Mouse (Mus musculus) lung, postnatal 10 days (tissue): ENCODE results near the gene Map3k21.
A peak's percentile ranks its signal among the peaks of the same experiment; 100 is the strongest.

Experiments
- DNase-seq: peaks from one replicate; pipeline ENCODE4 v3.0.0; 2021

The Map3k21 gene

GRCm38 (mm10) chr8:125910365-125911228, at the start of gene Map3k21:
Gene Map3k21, plus strand, starts transcription at chr8:125910450.
- peak; percentile 31 for DNase-seq

- DNase-seq: no peak
These were observed 44.1 kb upstream of the Map3k21 start for GRCm38 (mm10) chr8:125866125-125866524.

- peak; percentile 32 for DNase-seq
These were observed 41.7 kb upstream of the Map3k21 start for GRCm38 (mm10) chr8:125868552-125868951.

- no peak for DNase-seq
These were observed 40.5 kb upstream of the Map3k21 start for GRCm38 (mm10) chr8:125869739-125870138.

DNA sequence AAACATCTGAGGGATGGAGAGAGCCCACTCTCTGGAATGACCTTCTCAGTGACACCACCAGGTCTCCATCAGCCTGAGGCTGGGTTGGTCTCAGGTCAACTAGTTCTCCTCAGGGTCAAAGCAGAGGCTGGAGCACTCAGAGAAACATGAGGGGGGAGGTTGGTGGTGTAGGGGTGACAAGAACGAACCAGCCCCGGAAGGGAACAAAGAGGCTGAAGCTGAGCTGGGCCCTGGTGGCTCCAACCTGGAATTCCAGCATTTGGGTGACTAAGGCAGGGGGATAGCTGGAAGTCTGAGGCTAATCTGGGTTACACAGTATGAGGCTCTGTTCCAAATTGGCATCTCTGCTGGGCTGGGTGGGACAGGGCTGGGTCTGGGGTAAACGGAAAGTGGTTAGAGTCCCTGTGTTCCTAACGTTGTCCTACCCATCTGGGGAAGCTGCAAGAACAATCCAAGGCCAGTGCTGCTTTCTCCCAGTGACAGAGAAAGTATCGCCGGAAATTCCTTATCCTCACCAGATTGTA, 40.0 kb upstream of the Map3k21 start:
- no peak for DNase-seq

DNA sequence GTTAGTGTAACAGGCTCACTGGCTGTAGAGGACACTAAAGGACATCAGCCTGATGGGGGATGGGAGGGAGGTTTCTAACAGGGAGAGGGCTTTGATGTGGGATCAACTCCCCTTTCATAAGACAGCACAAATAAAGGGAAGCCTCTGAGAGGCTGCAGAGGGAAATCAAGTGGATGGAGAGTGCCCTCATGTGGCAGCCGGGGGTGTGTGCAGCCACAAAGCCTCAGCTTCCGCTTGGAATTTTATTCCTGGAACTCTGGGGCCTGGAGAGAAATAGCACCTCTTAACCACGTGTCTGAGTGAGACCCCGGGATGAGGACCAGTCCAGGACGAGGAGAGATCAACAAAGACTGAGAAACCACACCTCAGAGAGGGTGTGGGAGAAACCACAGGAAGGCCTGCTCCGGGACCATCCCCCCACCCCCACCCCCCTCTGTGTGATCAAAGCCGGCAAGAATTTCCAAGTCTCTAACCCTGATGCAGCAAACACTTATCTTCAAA, 39.4 kb upstream of the Map3k21 start:
- peak; percentile 86 for DNase-seq

GRCm38 (mm10) chr8:125872501-125873249, 37.6 kb upstream of the Map3k21 start:
- DNase-seq: no peak

- peak; percentile 40 for DNase-seq
These were observed 37.1 kb upstream of the Map3k21 start for GRCm38 (mm10) chr8:125873250-125873534.

GRCm38 (mm10) chr8:125880447-125880846, 29.8 kb upstream of the Map3k21 start:
- DNase-seq: peak; percentile 45

DNA sequence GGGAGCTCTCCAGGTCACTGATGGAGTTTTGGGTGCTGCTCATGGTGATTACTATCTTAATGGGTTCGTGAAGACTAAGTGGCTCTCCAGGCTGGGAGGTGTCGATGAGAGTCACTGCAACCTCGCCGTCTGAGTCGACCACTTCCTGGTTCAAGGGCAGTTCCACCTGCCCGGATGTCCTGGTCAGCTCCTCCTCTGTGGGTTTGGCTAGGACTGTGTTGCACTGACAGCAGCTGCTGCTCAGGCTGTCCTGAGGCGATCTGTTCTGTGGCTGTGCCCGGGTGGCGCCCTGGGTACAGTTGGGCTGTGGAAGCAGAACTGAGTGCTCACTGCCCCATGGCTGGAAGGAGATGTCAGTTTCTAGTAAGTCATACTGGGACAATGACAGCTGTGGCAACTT, 22.7 kb upstream of the Map3k21 start:
- no peak for DNase-seq

- no peak for DNase-seq
These were observed 20.3 kb upstream of the Map3k21 start for GRCm38 (mm10) chr8:125889920-125890319.

GRCm38 (mm10) chr8:125897388-125897787, 12.9 kb upstream of the Map3k21 start:
- no peak for DNase-seq

DNA sequence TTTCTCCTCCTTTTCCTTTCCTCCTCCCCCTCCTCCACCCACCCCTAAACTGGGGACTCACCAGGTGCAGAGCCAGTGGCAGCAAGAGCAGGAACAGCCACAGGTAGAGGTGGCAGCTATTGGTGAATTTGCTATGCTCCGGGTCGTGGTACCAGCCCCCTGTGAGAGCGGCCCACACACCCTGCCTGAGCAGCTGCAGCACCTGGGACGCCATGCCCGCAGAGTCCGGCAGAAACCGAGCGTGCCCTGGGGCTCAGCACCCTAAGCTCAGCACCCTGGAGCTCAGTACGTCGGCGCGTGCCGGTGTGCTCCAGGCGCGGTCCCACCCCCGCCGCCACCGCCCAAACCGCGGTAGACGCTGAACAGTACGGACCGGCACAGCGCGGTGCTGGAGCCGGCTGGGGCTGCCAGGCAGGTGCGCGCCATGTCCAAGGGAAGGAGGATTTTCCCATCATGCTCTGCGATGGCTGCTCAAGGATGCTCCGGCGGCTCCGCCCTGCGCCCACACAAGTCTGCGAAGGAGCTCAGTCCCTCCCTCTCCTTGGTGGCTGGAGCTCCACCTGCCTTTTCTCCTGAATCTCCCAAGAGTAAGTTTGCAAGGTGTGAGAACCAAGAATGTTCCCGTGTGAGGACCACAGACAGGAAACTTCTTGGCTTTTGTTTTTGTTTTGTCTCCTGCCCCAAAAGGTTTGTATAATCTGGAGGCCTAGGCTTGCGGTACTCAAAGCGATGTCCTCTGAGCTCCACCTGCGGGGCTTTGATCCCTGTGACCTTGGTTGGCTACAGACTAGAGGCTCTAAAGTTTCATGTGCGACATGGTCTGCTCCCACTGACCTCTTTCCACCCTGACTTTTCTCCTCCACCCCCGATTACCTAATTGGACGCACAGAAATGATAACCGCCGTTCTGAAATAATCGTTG, 12.1 kb upstream of the Map3k21 start, which contains the start of gene Pcnx2:
Gene Pcnx2, minus strand, starts transcription at position 450 of the 921 bp plus-strand sequence.
- DNase-seq: no peak

GRCm38 (mm10) chr8:125898899-125899298, 11.4 kb upstream of the Map3k21 start:
- DNase-seq: peak; percentile 62

GRCm38 (mm10) chr8:125901167-125901566, 9.1 kb upstream of the Map3k21 start:
- DNase-seq: no peak

GRCm38 (mm10) chr8:125902521-125902920, 7.7 kb upstream of the Map3k21 start:
- DNase-seq: no peak

GRCm38 (mm10) chr8:125905341-125905740, 4.9 kb upstream of the Map3k21 start:
- no peak for DNase-seq

GRCm38 (mm10) chr8:125907311-125907710, 2.9 kb upstream of the Map3k21 start:
- no peak for DNase-seq

DNA sequence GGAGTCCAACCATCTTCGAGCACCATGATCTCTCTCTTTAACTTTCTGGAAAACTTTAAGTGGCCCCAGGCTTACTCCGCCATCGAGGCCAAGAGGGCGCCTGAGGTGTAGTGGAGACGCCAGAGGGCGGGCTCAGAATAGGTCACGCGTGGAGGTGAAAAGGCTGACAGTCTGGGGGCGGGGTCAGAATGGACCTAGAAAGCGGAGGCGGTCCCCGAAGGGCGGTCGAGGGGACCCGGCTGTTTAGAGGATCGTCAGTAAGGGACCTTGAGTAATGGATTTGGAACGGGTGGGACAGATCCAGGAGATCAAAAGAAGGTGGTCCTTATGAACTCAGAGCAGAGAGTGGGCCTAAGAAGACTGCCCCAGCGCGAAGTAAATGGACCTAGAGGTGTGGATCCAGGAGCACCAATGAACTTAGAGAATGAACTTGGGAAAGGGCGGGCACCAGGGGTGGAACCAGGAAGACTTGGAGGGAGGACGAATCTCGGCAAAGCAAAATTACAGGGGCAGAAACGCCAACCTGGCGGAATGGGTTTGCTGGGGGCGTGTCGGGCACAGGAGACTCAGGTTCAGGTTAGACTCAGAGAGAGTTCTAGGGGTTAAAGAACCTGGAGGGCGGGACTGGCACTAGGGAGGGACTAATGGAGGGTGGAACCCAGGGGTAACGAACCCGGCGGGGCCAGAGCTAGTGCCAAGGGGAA, 437 bp upstream of the Map3k21 start:
- DNase-seq: peak; percentile 85

- no peak for DNase-seq
These were observed 955 bp downstream of the Map3k21 start for GRCm38 (mm10) chr8:125911229-125911580.

DNA sequence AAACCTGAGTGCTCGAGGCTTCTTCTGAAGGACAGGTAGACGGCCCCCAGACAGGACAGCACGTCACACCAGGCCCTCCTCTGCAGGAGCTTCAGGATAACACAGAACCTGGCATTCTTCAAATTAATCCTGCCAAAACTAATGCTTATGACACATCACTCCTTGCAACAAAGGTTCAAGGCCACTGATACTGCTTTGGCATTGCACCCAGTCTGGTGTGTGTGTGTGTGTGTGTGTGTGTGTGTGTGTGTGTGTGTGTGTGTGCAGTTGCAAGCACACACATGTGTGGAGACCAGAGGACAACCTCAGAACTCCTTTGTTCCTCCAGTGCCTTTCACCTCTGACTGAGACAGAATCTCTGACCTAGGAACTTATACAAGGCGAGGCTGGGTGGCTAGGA, 3.0 kb downstream of the Map3k21 start:
- no peak for DNase-seq

DNA sequence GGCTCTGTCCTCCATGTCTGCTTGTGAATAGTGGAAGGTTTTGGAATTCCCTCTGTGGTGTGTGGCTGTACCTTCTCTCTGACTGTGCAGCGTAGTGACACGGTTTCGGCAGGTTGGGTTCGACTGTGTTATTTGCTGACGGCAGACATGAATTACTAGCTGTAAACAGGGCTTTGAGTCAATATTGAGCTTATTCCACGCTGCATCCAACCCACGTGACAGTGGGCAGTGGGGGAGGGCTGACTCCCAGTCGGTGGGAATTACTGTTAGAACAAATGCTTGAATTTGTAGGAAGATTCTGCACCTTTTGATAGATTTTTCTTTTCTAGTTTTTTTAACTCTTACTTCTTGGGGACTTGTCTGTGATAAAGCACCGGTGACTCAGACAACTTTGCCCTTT, 4.1 kb downstream of the Map3k21 start:
- DNase-seq: no peak
